Mouse (Mus musculus) kidney, postnatal 0 days (tissue): ENCODE data around the gene Arl10. TPM values are rescaled to one million over a fixed set of nuclear protein-coding genes. Genes with fewer than 3 reads are reported as not detected.
A peak's percentile ranks its signal among the peaks of the same experiment; 100 is the strongest.

Experiments used
- ATAC-seq: fragments of 200-750 bp; cut with Nextera tagmentation; replicated peaks from 2 replicates; pipeline ENCODE4 v1.8.0; 2017; ENCODE audit warnings: low read depth, moderate number of reproducible peaks, moderate TSS enrichment, moderate library complexity; ENCODE audit not compliant: low FRiP score
- DNase-seq: peaks from one replicate; pipeline ENCODE4 v3.0.0-alpha.2; 2016; ENCODE audit warnings: low spot score
- H3K27ac ChIP-seq: fragments of 300-500 bp; sonication (generic); 2 replicates; pipeline ENCODE4 v1.5.1; 2014; ENCODE audit warnings: mild to moderate bottlenecking
- H3K27me3 ChIP-seq: fragments of 300-500 bp; sonication (generic); 2 replicates; pipeline ENCODE4 v1.6.1; 2014; ENCODE audit warnings: low read length, mixed read lengths; ENCODE audit not compliant: insufficient read depth
- H3K36me3 ChIP-seq: fragments of 300-500 bp; sonication (generic); 2 replicates; pipeline ENCODE4 v1.6.1; 2014; ENCODE audit warnings: low read length, mixed read lengths; ENCODE audit not compliant: insufficient read depth
- H3K4me1 ChIP-seq: fragments of 300-500 bp; sonication (generic); replicated peaks from 2 replicates; pipeline ENCODE4 v1.6.1; 2014; ENCODE audit warnings: antibody characterized with exemption, low read length, mixed read lengths; ENCODE audit not compliant: insufficient read depth
- H3K4me2 ChIP-seq: fragments of 300-500 bp; sonication (generic); 2 replicates; pipeline ENCODE4 v1.6.1; 2014; ENCODE audit warnings: mild to moderate bottlenecking, low read length, moderate library complexity, mixed read lengths
- H3K4me3 ChIP-seq: fragments of 300-500 bp; sonication (generic); replicated peaks from 2 replicates; pipeline ENCODE4 v1.5.1; 2014; ENCODE audit warnings: low read depth, low read length
- H3K9ac ChIP-seq: fragments of 300-500 bp; sonication (generic); 2 replicates; pipeline ENCODE4 v1.6.1; 2014; ENCODE audit warnings: low read depth, low read length
- H3K9me3 ChIP-seq: fragments of 300-500 bp; sonication (generic); replicated peaks from 2 replicates; pipeline ENCODE4 v1.6.1; 2016; ENCODE audit warnings: low read length, inconsistent platforms, mixed read lengths
- CTCF ChIP-seq: IDR thresholded peaks from 2 replicates; pipeline ENCODE4 v1.5.1; 2016; ENCODE audit warnings: antibody characterized with exemption, low read depth, mild to moderate bottlenecking, moderate library complexity
- WGBS: fragments of 180-500 bp; shearing (Covaris S2); extraction: QIAGEN DNeasy Blood & Tissue Kit; methylation state at CpG from one replicate; pipeline ENCODE4 v1.1.7; 2014; 5-methylcytosine and 5-hydroxymethylcytosine counted together
- polyA plus RNA-seq: library from polyadenylated mRNA; unstranded; fragments of >200 nt; fragmentation: Nextera tagmentation; extraction: Ambion mirVana; gene quantifications from 2 replicates; pipeline ENCODE4 v1.2.1, GENCODE M21; 2015

Gene Arl10
- polyA plus RNA-seq, 1 experiment from 2014 or later, result 23.1 TPM

- Histone ChIP-seq H3K9ac (no peak overlapping the region), H3K36me3 (peaks cover 10% of the 10 kb centered on the region; the same call in 1 of the 2 replicates), H3K9me3 (no peaks in the 10 kb centered on the region), H3K4me2 (no peak overlapping the region), H3K4me3 (no peak overlapping the region), H3K4me1 (no peaks in the 10 kb centered on the region), H3K27ac (no peak overlapping the region), H3K27me3 (no peaks in the 10 kb centered on the region)
- DNase-seq (no peak), ATAC-seq (no peak)
- TF ChIP-seq CTCF, result no peak
- 85% methylated on average over 12 of the region's 12 CpGs for whole genome bisulfite sequencing
These were observed 23.9 kb downstream of the Arl10 start for GRCm38 (mm10) chr13:54598622-54599143.

DNA sequence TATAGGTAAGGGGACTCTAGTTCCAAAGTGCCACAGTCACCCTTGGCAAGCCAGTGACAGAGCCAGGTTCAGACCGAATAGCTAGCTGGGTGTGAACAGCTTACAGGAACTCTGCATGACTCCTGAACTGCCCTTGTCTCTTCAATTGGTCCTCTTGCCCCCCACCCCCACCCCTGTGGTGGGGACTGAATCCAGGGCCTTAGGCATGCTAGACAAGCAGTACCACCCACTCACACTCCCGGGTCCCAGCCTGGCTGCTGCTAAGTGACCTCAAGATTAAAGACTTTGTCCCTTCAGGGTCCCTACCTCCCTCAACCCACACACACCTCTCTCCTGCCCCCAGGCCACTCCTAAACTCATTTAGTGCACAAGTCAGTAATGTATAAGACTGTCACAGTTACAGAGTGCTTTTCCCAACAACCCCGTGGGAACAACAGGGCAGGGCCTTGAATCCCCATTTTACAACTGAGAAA, 27.9 kb downstream of the Arl10 start:
- ATAC-seq, result no peak
- Histone ChIP-seq H3K27ac (no peak overlapping the region), H3K9me3 (no peaks in the 10 kb centered on the region), H3K4me2 (no peak overlapping the region), H3K27me3 (no peaks in the 10 kb centered on the region), H3K4me1 (no peaks in the 10 kb centered on the region), H3K4me3 (no peak overlapping the region), H3K36me3 (0 out of 2 replicates have a peak, but pooled peaks cover 7% of the 10 kb centered on the region), H3K9ac (no peak overlapping the region)
- 24% methylated on average over 3 of the region's 3 CpGs for WGBS
- no peak for DNase-seq
- no peak for TF ChIP-seq CTCF

DNA sequence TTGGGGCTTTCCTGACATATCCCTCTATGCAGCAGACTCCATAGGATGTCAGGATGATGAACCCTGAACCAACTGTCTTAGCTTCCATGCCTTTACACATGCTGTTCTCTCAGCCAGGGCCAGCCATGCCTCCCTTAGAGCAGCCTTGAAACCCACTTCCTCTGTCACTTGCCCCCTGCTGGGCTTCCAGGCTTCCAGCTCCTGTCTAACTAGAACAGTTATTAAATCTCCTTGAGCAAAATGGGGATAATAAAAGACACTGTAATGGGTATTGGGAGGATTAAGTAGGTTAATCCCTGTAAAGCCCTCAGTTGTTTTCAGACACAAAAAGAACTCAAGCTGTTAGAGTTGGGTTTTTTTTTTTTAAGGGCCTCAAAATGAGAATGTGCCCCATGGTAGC, 28.7 kb downstream of the Arl10 start:
- ATAC-seq (no peak), DNase-seq (no peak)
- Histone ChIP-seq H3K4me1 (no peaks in the 10 kb centered on the region), H3K4me2 (no peak overlapping the region), H3K9me3 (no peaks in the 10 kb centered on the region), H3K4me3 (no peak overlapping the region), H3K36me3 (0 out of 2 replicates have a peak, but pooled peaks cover 7% of the 10 kb centered on the region), H3K9ac (no peak overlapping the region), H3K27me3 (no peaks in the 10 kb centered on the region), H3K27ac (no peak overlapping the region)
- TF ChIP-seq CTCF, result 0 out of 2 replicates have a peak, but pooled peaks have one; percentile 28

DNA sequence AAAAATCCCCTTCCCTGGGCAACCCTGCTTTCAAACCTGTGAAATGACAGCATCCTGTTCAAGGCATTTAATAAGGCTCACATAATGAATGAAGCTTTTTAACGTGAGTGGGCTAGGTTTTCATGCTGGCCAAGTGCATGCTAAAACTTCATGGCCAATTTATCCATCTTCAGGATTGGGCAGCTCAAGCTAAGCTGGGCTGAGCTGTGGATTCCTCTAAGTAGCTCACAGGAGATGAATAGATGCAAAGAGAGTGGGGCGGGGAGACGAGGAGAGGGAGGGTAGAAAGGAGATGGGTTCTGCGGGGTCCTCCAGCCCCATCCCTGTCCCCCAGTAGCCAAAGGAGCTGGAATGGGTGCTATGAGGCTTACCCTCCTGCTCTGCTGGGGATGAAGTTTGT, 29.4 kb downstream of the Arl10 start:
- Histone ChIP-seq H3K4me2 (no peak overlapping the region), H3K36me3 (0 out of 2 replicates have a peak, but pooled peaks cover 7% of the 10 kb centered on the region), H3K27me3 (no peaks in the 10 kb centered on the region), H3K4me3 (no peak overlapping the region), H3K9me3 (no peaks in the 10 kb centered on the region), H3K4me1 (no peaks in the 10 kb centered on the region), H3K9ac (0 out of 2 replicates have a peak overlapping the region, but pooled peaks have one; percentile 8), H3K27ac (no peak overlapping the region)
- DNase-seq (no peak), ATAC-seq (no peak)
- WGBS, result 78% methylated on average over 4 of the region's 4 CpGs
- no peak for TF ChIP-seq CTCF

DNA sequence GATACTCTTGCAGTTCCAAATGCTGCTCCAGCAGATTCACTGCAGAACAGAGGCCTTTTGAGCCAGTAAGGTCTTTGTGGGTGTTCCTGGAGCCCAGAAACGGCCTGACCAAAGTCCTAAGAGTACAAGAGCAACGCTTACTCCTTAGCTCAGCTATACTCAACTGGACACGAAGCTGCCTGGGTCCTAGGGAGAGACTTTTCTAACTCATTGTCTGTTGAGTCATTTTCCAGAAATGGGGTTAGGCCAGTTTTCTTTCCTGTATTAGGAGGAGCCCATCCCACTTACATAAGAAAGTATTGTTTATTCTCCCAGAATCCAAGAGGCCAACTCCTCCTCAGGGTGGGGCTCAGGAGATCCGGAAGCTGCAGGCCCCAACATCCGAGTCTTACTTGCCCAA, 30.6 kb downstream of the Arl10 start:
- 79% methylated on average over 5 of the region's 5 CpGs for WGBS

DNA sequence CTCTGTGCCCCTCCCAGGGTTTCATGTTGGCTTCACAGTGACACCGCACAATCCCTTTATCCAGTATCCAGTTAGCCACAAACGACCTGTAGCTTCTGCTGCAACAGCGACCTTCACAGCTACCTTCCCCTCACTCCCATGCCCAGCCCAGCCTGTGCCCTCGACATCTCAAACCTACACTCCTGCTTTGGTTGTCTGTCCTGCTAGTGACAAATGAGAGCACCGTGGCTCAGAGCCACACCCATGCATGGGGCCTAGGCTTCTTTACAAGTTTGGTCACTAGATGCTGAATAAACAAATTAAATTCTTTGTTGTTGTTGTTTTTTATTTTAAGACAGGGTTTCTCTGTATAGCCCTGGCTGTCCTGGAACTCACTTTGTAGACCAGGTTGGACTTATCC, 32.4 kb downstream of the Arl10 start:
- Histone ChIP-seq H3K9me3 (no peaks in the 10 kb centered on the region), H3K36me3 (0 out of 2 replicates have a peak, but pooled peaks cover 7% of the 10 kb centered on the region), H3K4me3 (no peak overlapping the region), H3K4me1 (peaks cover 6% of the 10 kb centered on the region; the same call in 1 of the 2 replicates), H3K9ac (no peak overlapping the region), H3K27me3 (no peaks in the 10 kb centered on the region), H3K4me2 (no peak overlapping the region), H3K27ac (no peak overlapping the region)
- TF ChIP-seq CTCF, result no peak
- ATAC-seq (no peak), DNase-seq (no peak)
- WGBS, result 63% methylated on average over 5 of the region's 5 CpGs

More for the DNA sequence above, 30.6 kb downstream of the Arl10 start:
- Histone ChIP-seq H3K4me1 (peaks cover 6% of the 10 kb centered on the region; the same call in 1 of the 2 replicates), H3K9ac (no peak overlapping the region), H3K9me3 (no peaks in the 10 kb centered on the region), H3K4me3 (no peak overlapping the region), H3K36me3 (0 out of 2 replicates have a peak, but pooled peaks cover 7% of the 10 kb centered on the region), H3K4me2 (no peak overlapping the region), H3K27ac (no peak overlapping the region), H3K27me3 (no peaks in the 10 kb centered on the region)
- no peak for TF ChIP-seq CTCF
- no peak for ATAC-seq
- no peak for DNase-seq
